Mouse (Mus musculus) midbrain, postnatal 0 days (tissue): Measurements from ENCODE around the gene Malrd1. TPM values are rescaled to one million over a fixed set of nuclear protein-coding genes. Genes with fewer than 3 reads are reported as not detected.

Experiments used
- ATAC-seq: fragments of 200-750 bp; cut with Nextera tagmentation; 2 replicates; pipeline ENCODE4 v1.8.0; 2017; ENCODE audit warnings: moderate number of reproducible peaks, mild to moderate bottlenecking, moderate TSS enrichment, moderate library complexity; ENCODE audit not compliant: low FRiP score
- DNase-seq: peaks from one replicate; pipeline ENCODE4 v3.0.0-alpha.2; 2015; ENCODE audit warnings: low spot score
- H3K27ac ChIP-seq: fragments of 300-500 bp; sonication (generic); 2 replicates; pipeline ENCODE4 v1.5.1; 2014; ENCODE audit warnings: low read depth, mild to moderate bottlenecking, low read length, mixed read lengths
- H3K27me3 ChIP-seq: fragments of 300-500 bp; sonication (generic); 2 replicates; pipeline ENCODE4 v1.6.1; 2014; ENCODE audit warnings: low read length, control low read depth, mixed read lengths; ENCODE audit not compliant: insufficient read depth
- H3K36me3 ChIP-seq: fragments of 300-500 bp; sonication (generic); 2 replicates; pipeline ENCODE4 v1.6.1; 2014; ENCODE audit warnings: low read length, control low read depth, mixed read lengths; ENCODE audit not compliant: insufficient read depth
- H3K4me1 ChIP-seq: fragments of 300-500 bp; sonication (generic); 2 replicates; pipeline ENCODE4 v1.6.1; 2014; ENCODE audit warnings: mild to moderate bottlenecking, control low read depth, antibody characterized with exemption, low read length, mixed read lengths; ENCODE audit not compliant: insufficient read depth
- H3K4me2 ChIP-seq: fragments of 300-500 bp; sonication (generic); 2 replicates; pipeline ENCODE4 v1.6.1; 2014; ENCODE audit warnings: low read depth, mild to moderate bottlenecking, low read length, mixed read lengths; ENCODE audit not compliant: poor library complexity, severe bottlenecking
- H3K4me3 ChIP-seq: fragments of 300-500 bp; sonication (generic); 2 replicates; pipeline ENCODE4 v1.5.1; 2014; ENCODE audit warnings: low read depth, mild to moderate bottlenecking, low read length, moderate library complexity
- H3K9ac ChIP-seq: fragments of 300-500 bp; sonication (generic); replicated peaks from 2 replicates; pipeline ENCODE4 v1.6.1; 2014; ENCODE audit warnings: mild to moderate bottlenecking, low read length, moderate library complexity, mixed read lengths; ENCODE audit not compliant: poor library complexity, severe bottlenecking
- H3K9me3 ChIP-seq: fragments of 300-500 bp; sonication (generic); 2 replicates; pipeline ENCODE4 v1.6.1; 2016; ENCODE audit warnings: low read length, control low read depth
- CTCF ChIP-seq: IDR thresholded peaks from 2 replicates; pipeline ENCODE4 v1.5.1; 2016; ENCODE audit warnings: antibody characterized with exemption, mild to moderate bottlenecking
- WGBS: fragments of 180-500 bp; shearing (Covaris S2); extraction: QIAGEN DNeasy Blood & Tissue Kit; methylation state at CpG from one replicate; pipeline ENCODE4 v1.1.7; 2014; 5-methylcytosine and 5-hydroxymethylcytosine counted together
- polyA plus RNA-seq: library from polyadenylated mRNA; unstranded; fragments of >200 nt; fragmentation: Nextera tagmentation; extraction: Ambion mirVana; gene quantifications from 2 replicates; pipeline ENCODE4 v1.2.1, GENCODE M21; 2015
- total RNA-seq: library from RNA; depleted of rRNA; stranded (reverse); fragments of >200 nt; gene quantifications from 2 replicates; pipeline ENCODE4 v1.2.3, GENCODE M21; 2014

Malrd1 gene
- total and polyA plus RNA-seq, 2 experiments from 2014 or later, result 0.05 to 0.11 TPM

- ATAC-seq (no peak), DNase-seq (no peak)
- Histone ChIP-seq H3K9me3 (no peaks in the 10 kb centered on the region), H3K4me1 (no peaks in the 10 kb centered on the region), H3K9ac (no peak overlapping the region), H3K36me3 (no peaks in the 10 kb centered on the region), H3K4me3 (no peak overlapping the region), H3K4me2 (no peak overlapping the region), H3K27ac (no peak overlapping the region), H3K27me3 (no peaks in the 10 kb centered on the region)
- TF ChIP-seq CTCF, result no peak
- WGBS, result 34% methylated on average over 7 of the region's 7 CpGs
Observed at GRCm38 (mm10) chr2:15869380-15869779, 343.1 kb downstream of the Malrd1 start.

DNA sequence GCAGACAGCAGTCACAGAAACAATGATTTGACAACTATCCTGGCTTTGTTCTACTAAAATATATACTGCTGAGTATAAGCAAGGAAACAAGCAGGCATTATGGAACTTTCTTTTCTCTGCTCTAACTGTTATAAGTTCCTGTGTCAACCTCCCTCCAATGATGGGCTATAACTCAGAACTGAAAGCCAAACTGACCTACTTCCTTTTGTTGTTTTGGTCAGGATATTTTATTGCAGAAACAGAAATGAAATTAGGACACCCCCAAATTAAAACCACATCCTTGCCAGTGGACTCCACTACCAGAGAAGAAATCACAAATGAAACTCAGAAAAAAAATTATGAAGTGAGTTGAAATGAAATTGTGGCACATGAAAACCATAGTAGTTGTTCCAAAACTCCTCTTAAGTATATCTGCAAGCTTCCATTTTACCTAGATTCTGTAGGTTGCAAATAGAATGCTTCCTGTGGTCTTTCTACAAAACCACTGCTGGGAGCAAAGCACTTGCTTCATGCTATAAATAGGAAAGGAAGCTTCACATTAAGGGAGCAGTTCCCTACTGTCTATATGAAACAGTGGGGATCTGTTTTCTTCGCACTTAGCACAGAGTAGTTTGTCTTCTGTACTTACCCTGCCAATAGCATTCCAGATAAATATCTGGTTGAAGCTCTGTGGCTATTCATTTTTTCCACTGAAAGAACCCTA lies 367.3 kb downstream of the Malrd1 start:
- no peak overlapping the region for H3K27ac ChIP-seq
- no peaks in the 10 kb centered on the region for H3K4me1 ChIP-seq
- no peaks in the 10 kb centered on the region for H3K27me3 ChIP-seq
- H3K9ac ChIP-seq, result no peak overlapping the region
- H3K9me3 ChIP-seq, result no peaks in the 10 kb centered on the region
- TF ChIP-seq CTCF, result no peak
- H3K36me3 ChIP-seq, result no peaks in the 10 kb centered on the region
- no peak for DNase-seq
- 74% methylated on average over 1 of the region's 1 CpGs for WGBS
- ATAC-seq, result no peak
- H3K4me3 ChIP-seq, result no peak overlapping the region
- H3K4me2 ChIP-seq, result no peak overlapping the region

DNA sequence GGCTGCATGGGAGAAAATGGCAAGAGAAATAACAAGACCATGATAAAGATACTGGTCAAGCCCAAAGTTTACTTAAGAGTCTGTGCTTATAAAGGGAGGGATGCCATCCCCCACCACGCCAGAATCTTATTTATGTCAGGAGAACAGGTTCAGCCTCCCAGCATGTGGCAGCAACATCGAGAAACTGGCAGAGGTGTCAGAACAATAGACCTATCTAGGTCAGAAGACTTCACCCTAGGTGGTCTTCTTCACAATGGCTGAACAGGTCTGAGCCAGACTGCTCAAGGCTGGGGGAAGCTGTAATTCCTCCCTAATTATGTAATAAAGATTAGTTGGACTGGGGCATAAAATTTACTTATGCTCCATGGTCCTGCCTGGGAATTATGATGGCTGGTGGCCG lies 399.2 kb downstream of the Malrd1 start:
- TF ChIP-seq CTCF, result no peak
- no peak overlapping the region for H3K4me2 ChIP-seq
- H3K36me3 ChIP-seq, result no peaks in the 10 kb centered on the region
- DNase-seq (no peak), ATAC-seq (no peak)
- H3K9me3 ChIP-seq, result no peaks in the 10 kb centered on the region
- 19% methylated on average over 3 of the region's 3 CpGs for WGBS
- no peaks in the 10 kb centered on the region for H3K4me1 ChIP-seq
- no peak overlapping the region for H3K27ac ChIP-seq
- no peak overlapping the region for H3K4me3 ChIP-seq
- no peaks in the 10 kb centered on the region for H3K27me3 ChIP-seq
- no peak overlapping the region for H3K9ac ChIP-seq

DNA sequence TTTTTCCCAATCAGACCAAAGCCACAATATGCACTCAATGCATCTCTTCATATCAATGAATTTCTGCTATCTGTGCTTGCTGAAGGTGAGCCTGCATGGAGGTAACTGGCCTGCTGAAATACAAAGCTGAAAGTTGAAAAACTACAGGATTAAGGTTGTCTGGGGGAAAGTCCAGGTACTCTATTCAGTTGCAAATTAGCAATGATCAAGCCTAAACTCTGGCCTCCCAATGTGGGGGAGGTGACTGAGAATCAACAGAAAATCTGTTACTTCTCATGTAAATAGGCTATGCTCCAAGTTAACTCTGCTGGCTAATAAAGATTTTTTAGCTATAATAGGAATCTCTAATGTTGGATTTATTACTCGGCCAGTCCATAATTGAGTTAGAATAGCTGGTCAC lies 399.8 kb downstream of the Malrd1 start:
- no peaks in the 10 kb centered on the region for H3K9me3 ChIP-seq
- no peaks in the 10 kb centered on the region for H3K4me1 ChIP-seq
- H3K27ac ChIP-seq, result no peak overlapping the region
- no peak for DNase-seq
- no peaks in the 10 kb centered on the region for H3K36me3 ChIP-seq
- TF ChIP-seq CTCF, result no peak
- H3K9ac ChIP-seq, result no peak overlapping the region
- 34% methylated on average over 1 of the region's 1 CpGs for WGBS
- no peak overlapping the region for H3K4me3 ChIP-seq
- H3K27me3 ChIP-seq, result no peaks in the 10 kb centered on the region
- no peak overlapping the region for H3K4me2 ChIP-seq
- no peak for ATAC-seq

DNA sequence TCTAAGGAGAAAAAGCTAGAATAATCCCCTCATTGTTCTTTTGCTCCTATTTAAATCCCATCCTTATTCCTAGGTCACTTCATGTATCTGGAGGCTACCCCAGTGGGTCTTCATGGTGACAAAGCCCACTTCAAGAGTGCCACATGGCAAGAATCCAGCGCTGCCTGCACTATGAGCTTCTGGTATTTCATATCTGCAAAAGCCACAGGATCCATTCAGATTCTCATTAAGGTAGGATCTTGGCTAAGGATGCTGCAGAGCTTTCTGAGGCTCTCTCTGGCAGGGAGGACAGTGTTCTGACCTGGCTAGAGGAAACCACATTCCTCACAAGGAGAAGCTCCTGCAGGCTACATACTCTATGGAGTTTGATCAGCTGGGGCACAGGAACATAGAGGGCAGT lies 405.2 kb downstream of the Malrd1 start:
- H3K4me2 ChIP-seq, result no peak overlapping the region
- peak; percentile 14 for DNase-seq
- no peak overlapping the region for H3K27ac ChIP-seq
- H3K4me3 ChIP-seq, result no peak overlapping the region
- no peak for TF ChIP-seq CTCF
- no peaks in the 10 kb centered on the region for H3K27me3 ChIP-seq
- no peak; the same call in 1 of the 2 replicates for ATAC-seq
- H3K9me3 ChIP-seq, result no peaks in the 10 kb centered on the region
- H3K36me3 ChIP-seq, result no peaks in the 10 kb centered on the region
- no peak overlapping the region for H3K9ac ChIP-seq
- H3K4me1 ChIP-seq, result no peaks in the 10 kb centered on the region
- 83% methylated on average over 1 of the region's 1 CpGs for WGBS

- H3K4me3 ChIP-seq, result no peak overlapping the region
- no peak overlapping the region for H3K27ac ChIP-seq
- no peaks in the 10 kb centered on the region for H3K4me1 ChIP-seq
- ATAC-seq, result no peak
- TF ChIP-seq CTCF, result no peak
- no peak overlapping the region for H3K4me2 ChIP-seq
- no peak overlapping the region for H3K9ac ChIP-seq
- H3K36me3 ChIP-seq, result no peaks in the 10 kb centered on the region
- no peaks in the 10 kb centered on the region for H3K27me3 ChIP-seq
- DNase-seq, result no peak
- H3K9me3 ChIP-seq, result no peaks in the 10 kb centered on the region
Observed at GRCm38 (mm10) chr2:15931924-15932323, 405.6 kb downstream of the Malrd1 start.
